ENCODE assay signal across 8 mouse cellular contexts in the genomic region with DNA sequence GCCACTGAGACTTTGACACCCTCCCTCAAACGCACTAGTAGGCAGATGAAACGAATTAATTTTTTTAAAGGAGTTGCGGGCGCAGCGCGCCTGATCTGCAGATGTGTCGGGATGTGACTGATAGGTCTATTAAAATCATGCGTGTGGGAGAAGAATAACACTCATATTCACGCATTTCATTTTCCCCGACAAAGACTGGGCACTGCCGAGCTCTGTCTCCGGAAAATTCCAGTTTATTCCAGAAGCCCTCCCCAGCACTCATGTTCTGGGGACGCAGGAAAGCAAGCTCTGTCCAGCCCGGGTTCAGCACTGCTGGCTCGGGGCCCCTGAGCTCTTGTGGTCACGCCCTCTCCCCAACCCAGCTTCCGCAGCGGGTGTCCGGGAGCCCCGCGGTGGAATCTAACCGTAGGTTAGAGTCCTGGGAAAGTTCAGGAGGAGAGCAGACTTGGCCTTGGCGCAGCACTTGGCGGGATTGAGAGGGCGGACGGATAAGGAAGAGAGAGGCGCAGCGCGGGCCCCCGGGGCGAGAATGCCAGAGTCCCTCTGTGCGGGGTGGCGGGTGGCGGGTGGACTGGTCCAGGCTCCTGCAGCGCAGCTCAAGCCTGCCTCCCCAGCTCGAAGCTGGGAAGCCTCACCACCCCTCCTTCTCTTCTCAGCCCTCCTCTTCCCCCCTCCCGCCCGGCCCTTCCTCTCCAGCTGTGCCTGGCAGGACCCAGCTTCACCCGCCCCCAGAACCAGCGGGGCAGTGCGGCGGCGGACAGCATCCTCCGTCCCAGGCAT. TPM values are rescaled to one million over a fixed set of nuclear protein-coding genes. Genes with fewer than 3 reads are reported as not detected.
DNase-seq lines count a peak whose midpoint lies in the region; ATAC-seq and TF ChIP-seq lines count a peak whose summit lies in the region.

No protein-coding gene starts in this region.

- H3K36me3 ChIP-seq in kidney, postnatal 0 days (ENCODE audit: insufficient read depth, low read length), result no peaks in the 10 kb centered on the region
- no peaks in the 10 kb centered on the region for H3K36me3 ChIP-seq in neural tube, embryonic 14.5 days (ENCODE audit: control insufficient read depth, insufficient read depth, low read length)

- peaks cover 10% of the 10 kb centered on the region; the same call in 1 of the 2 replicates for H3K4me1 ChIP-seq in kidney, postnatal 0 days (replicated peaks; ENCODE audit: insufficient read depth, low read length)
- peaks cover 12% of the 10 kb centered on the region for H3K4me1 ChIP-seq in neural tube, embryonic 14.5 days (ENCODE audit: control insufficient read depth, insufficient read depth, low read length)

- peaks cover 92% of the 10 kb centered on the region for H3K27me3 ChIP-seq in kidney, postnatal 0 days (ENCODE audit: insufficient read depth, low read length)
- peaks cover 44% of the 10 kb centered on the region for H3K27me3 ChIP-seq in neural tube, embryonic 14.5 days (ENCODE audit: control insufficient read depth, insufficient read depth, low read length)

- TF ChIP-seq CTCF in kidney, postnatal 0 days (IDR thresholded peaks at IDR 0.05; ENCODE audit: low read depth), result no peak

- H3K27ac ChIP-seq in kidney, postnatal 0 days, result no peak overlapping the region
- peak overlapping the region; percentile 66 for H3K27ac ChIP-seq in neural tube, embryonic 14.5 days (ENCODE audit: low read depth, low read length)

- H3K9me3 ChIP-seq in kidney, postnatal 0 days (replicated peaks; ENCODE audit: low read length), result no peaks in the 10 kb centered on the region
- H3K9me3 ChIP-seq in neural tube, embryonic 14.5 days (ENCODE audit: control insufficient read depth, low read length), result no peaks in the 10 kb centered on the region

- H3K4me2 ChIP-seq in kidney, postnatal 0 days (ENCODE audit: low read length), result 0 out of 2 replicates have a peak overlapping the region, but pooled peaks have one; percentile 0
- peak overlapping the region; percentile 39 for H3K4me2 ChIP-seq in neural tube, embryonic 14.5 days (ENCODE audit: low read depth, low read length)

- DNase-seq in cerebellum, adult 11-12 months, result peak; percentile 26
- no peak for DNase-seq in cerebellum, adult 8-10 months
- DNase-seq in right cerebral cortex, postnatal 14 days, result peak; percentile 37
- DNase-seq in right cerebral cortex, postnatal 36 days (ENCODE audit: low spot score in 2 of 2), result no peak
- no peak for DNase-seq in kidney, postnatal 0 days (ENCODE audit: low spot score)
- DNase-seq in MN1 (ENCODE audit: low spot score), result no peak
- DNase-seq in urinary bladder, adult 18-20 months (ENCODE audit: low spot score in 2 of 2), result no peak

- H3K4me3 ChIP-seq in kidney, postnatal 0 days (replicated peaks; ENCODE audit: low read depth, low read length), result no peak overlapping the region
- H3K4me3 ChIP-seq in neural tube, embryonic 14.5 days (ENCODE audit: low read depth, low read length), result no peak overlapping the region; the same call in 1 of the 2 replicates

- no peak overlapping the region for H3K9ac ChIP-seq in kidney, postnatal 0 days (ENCODE audit: low read depth, low read length)
- no peak overlapping the region; the same call in 1 of the 2 replicates for H3K9ac ChIP-seq in neural tube, embryonic 14.5 days (replicated peaks; ENCODE audit: low read depth, low read length)

- no peak for ATAC-seq in kidney, postnatal 0 days (replicated peaks; ENCODE audit: low FRiP score, low read depth)
- peak; percentile 57 for ATAC-seq in neural tube, embryonic 14.5 days (ENCODE audit: low read depth)

- under 1% methylated on average over 43 of the region's 44 CpGs for WGBS in kidney, postnatal 0 days
- under 1% methylated on average over 35 of the region's 44 CpGs for WGBS in neural tube, embryonic 14.5 days

RNA-seq across cellular contexts. Expression of gene Sox1, which starts 5.7 kb away (rescaled TPM):
- polyA plus RNA-seq in kidney, postnatal 0 days (2015; fragmentation: Nextera tagmentation; extraction: Ambion mirVana), result not detected in 2 replicates
- 0.93 and 1.1 TPM in 2 replicates for polyA plus RNA-seq in neural tube, embryonic 14.5 days (2014; fragmentation: Nextera tagmentation; extraction: Ambion mirVana)

Comparison
In these comparisons a context has a peak if more than half of its experiments do, and no peak if none do; other contexts are left out.
1. DNase-seq: peak in cerebellum, adult 11-12 months (single experiment) and right cerebral cortex, postnatal 14 days (single experiment); none in cerebellum, adult 8-10 months (single experiment), right cerebral cortex, postnatal 36 days (0 of 2), kidney, postnatal 0 days (single experiment), MN1 (single experiment) and urinary bladder, adult 18-20 months (0 of 2).